Mouse (Mus musculus) C2C12 (cell line): Measurements from ENCODE around the gene Fmr1nb. TPM values are rescaled to one million over a fixed set of nuclear protein-coding genes. Genes with fewer than 3 reads are reported as not detected.
"Not testable (repeated sequence)": the region's sequence is repeated elsewhere in the genome, so short reads cannot be mapped to it uniquely, and the experiment has no call there.

Experiments
- H3K27me3 ChIP-seq: one replicate; pipeline ENCODE4 v1.6.1; 2011; ENCODE audit not compliant: control insufficient read depth, insufficient read depth, insufficient read length
- H3K36me3 ChIP-seq: one replicate; pipeline ENCODE4 v1.6.1; 2011; ENCODE audit not compliant: control insufficient read depth, insufficient read depth
- H3K4me3 ChIP-seq: one replicate; pipeline ENCODE4 v1.5.1; 2011; ENCODE audit warnings: mild to moderate bottlenecking, control low read depth; ENCODE audit not compliant: poor library complexity, insufficient read depth, severe bottlenecking
- H3K79me2 ChIP-seq: one replicate; pipeline ENCODE4 v1.6.1; 2011; ENCODE audit not compliant: control insufficient read depth, insufficient read depth
- H3K79me3 ChIP-seq: one replicate; pipeline ENCODE4 v1.6.1; 2011; ENCODE audit warnings: low read depth, control low read depth
- H3ac ChIP-seq: one replicate; pipeline ENCODE3; 2011; ENCODE audit warnings: low read depth; ENCODE audit not compliant: control insufficient read depth, insufficient read length
- CEBPB ChIP-seq: IDR thresholded peaks from one replicate; pipeline ENCODE4 v1.6.1; 2011; ENCODE audit warnings: low read depth, mild to moderate bottlenecking, control low read depth, moderate library complexity
- CTCF ChIP-seq: IDR thresholded peaks from one replicate; pipeline ENCODE4 v1.5.1; 2011; ENCODE audit not compliant: control insufficient read depth, insufficient read depth, insufficient read length
- FOSL1 ChIP-seq: IDR thresholded peaks from one replicate; pipeline ENCODE4 v1.8.0; 2011; ENCODE audit warnings: mild to moderate bottlenecking, low read length; ENCODE audit not compliant: poor library complexity, insufficient read depth, severe bottlenecking
- MAX ChIP-seq: IDR thresholded peaks from one replicate; pipeline ENCODE4 v1.6.1; 2011; ENCODE audit warnings: mild to moderate bottlenecking, control low read depth
- MYOD1 ChIP-seq: IDR thresholded peaks from one replicate; pipeline ENCODE4 v1.6.1; 2011; ENCODE audit warnings: low read depth; ENCODE audit not compliant: control insufficient read depth, insufficient read length
- MYOG ChIP-seq: IDR thresholded peaks from one replicate; pipeline ENCODE4 v1.6.1; 2011; ENCODE audit not compliant: control insufficient read depth, insufficient read length; ENCODE audit errors: extremely low read depth
- USF1 ChIP-seq: IDR thresholded peaks from one replicate; pipeline ENCODE4 v1.6.1; 2011; ENCODE audit warnings: low read depth, mild to moderate bottlenecking, control low read depth, moderate library complexity
- long read RNA-seq, 2 experiments: library from polyadenylated mRNA; unstranded; transcript quantifications; one replicate each; pipeline ENCODE4 v2.0.0; 2019 to 2020
- polyA plus RNA-seq: library from polyadenylated mRNA; unstranded; fragments of >200 nt; fragmentation: generic; extraction: Trizol; gene quantifications from one replicate; pipeline ENCODE4 v1.2.1, GENCODE M21; 2012; ENCODE audit warnings: missing spikeins

The Fmr1nb gene
- polyA plus RNA-seq = 0.09 TPM
- long read RNA-seq, experiment 1 = 0 reads
- long read RNA-seq, experiment 2 = 0 reads

GRCm38 (mm10) chrX:68761606-68762005, at the start of gene Fmr1nb:
TSS of gene Fmr1nb (plus strand) at chrX:68761839.
- Histone ChIP-seq H3K27me3 (no peaks in the 10 kb centered on the region), H3ac (no peak within 1 kb of the TSS), H3K79me2 (no peaks in the 10 kb centered on the region), H3K79me3 (no peaks in the 10 kb centered on the region), H3K36me3 (no peaks in the 10 kb centered on the region), H3K4me3 (no peak within 1 kb of the TSS)
- no peak for TF ChIP-seq MYOD1
- TF ChIP-seq FOSL1 = no peak
- no peak for TF ChIP-seq CEBPB
- no peak for TF ChIP-seq USF1
- TF ChIP-seq MYOG = no peak

GRCm38 (mm10) chrX:68736902-68737301, 24.7 kb upstream of the Fmr1nb start:
- TF ChIP-seq CEBPB = no peak

GRCm38 (mm10) chrX:68740088-68740487, 21.6 kb upstream of the Fmr1nb start:
- H3K36me3 ChIP-seq = no peaks in the 10 kb centered on the region
- H3K79me3 ChIP-seq = no peaks in the 10 kb centered on the region
- no peaks in the 10 kb centered on the region for H3K27me3 ChIP-seq
- no peak overlapping the region for H3ac ChIP-seq
- no peak overlapping the region for H3K4me3 ChIP-seq
- H3K79me2 ChIP-seq = no peaks in the 10 kb centered on the region
- TF ChIP-seq FOSL1 = no peak
- TF ChIP-seq MYOG = no peak
- TF ChIP-seq MAX = no peak

More at GRCm38 (mm10) chrX:68736902-68737301, 24.7 kb upstream of the Fmr1nb start:
- Histone ChIP-seq H3K79me2 (no peaks in the 10 kb centered on the region), H3ac (no peak overlapping the region), H3K4me3 (no peak overlapping the region), H3K79me3 (no peaks in the 10 kb centered on the region), H3K36me3 (no peaks in the 10 kb centered on the region), H3K27me3 (no peaks in the 10 kb centered on the region)

- not testable (repeated sequence) for H3K36me3 ChIP-seq, H3K27me3 ChIP-seq, H3ac ChIP-seq, H3K4me3 ChIP-seq, H3K79me3 ChIP-seq, H3K79me2 ChIP-seq
These were observed 58.8 kb downstream of the Fmr1nb start for GRCm38 (mm10) chrX:68820449-68820848.

GRCm38 (mm10) chrX:68821059-68821458, 59.4 kb downstream of the Fmr1nb start, which contains the start of gene Gm14698:
TSS of gene Gm14698 (plus strand) at chrX:68821093.
- H3K27me3 ChIP-seq, H3K4me3 ChIP-seq, H3K79me2 ChIP-seq, H3K79me3 ChIP-seq, H3K36me3 ChIP-seq, H3ac ChIP-seq: not testable (repeated sequence)

- TF ChIP-seq CTCF (no peak), MYOG (no peak), MYOD1 (no peak), USF1 (no peak), FOSL1 (no peak), CEBPB (no peak), MAX (no peak)
- Histone ChIP-seq H3K36me3 (no peaks in the 10 kb centered on the region), H3K4me3 (no peak overlapping the region), H3K79me2 (no peaks in the 10 kb centered on the region), H3ac (no peak overlapping the region), H3K27me3 (no peaks in the 10 kb centered on the region), H3K79me3 (no peaks in the 10 kb centered on the region)
These were observed 78.2 kb downstream of the Fmr1nb start for GRCm38 (mm10) chrX:68839548-68840444.

Other genes with a start within 250 kb of the Fmr1nb start
- gene Fmr1, start 83.3 kb upstream of the Fmr1nb start, polyA plus RNA-seq = 16.4 TPM
- gene Gm14698, start 59.3 kb downstream of the Fmr1nb start, polyA plus RNA-seq = 0.23 TPM
- not detected for gene Gm6812, start 131.2 kb downstream of the Fmr1nb start, polyA plus RNA-seq